Mouse (Mus musculus): ENCODE measurements around the gene Chsy1.

DNA sequence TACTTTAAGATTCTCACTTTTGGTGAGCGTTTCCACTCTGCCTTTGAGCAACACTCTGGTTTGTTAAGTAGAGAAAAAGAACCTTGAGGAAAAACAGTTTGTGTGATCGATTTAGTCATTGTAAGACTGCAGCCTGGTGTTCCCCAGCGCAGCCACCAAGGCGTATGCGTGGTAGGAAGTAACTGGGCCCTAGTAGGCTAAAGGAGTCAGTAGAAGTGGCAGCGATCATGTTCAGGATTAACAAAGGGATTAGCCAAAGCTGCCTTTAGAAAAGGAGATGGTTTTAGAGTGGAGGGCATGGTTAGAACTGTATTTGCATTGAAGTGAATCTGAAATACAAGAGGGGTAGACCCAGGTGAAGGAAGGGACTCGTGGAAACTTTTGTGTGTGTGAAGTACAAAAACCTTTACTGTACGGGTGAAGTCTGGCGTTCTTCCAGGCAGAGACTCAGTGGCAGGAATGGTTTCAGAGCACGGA is 1.4 kb downstream of the Chsy1 start:
- TF ChIP-seq CTCF (IDR thresholded peaks at IDR 0.05) (no peak), EP300 (IDR thresholded peaks at IDR 0.05) (no peak)
